Mouse (Mus musculus) CH12.LX (cell line): ENCODE data around the gene Tmem184a.

Experiments
- CHD2 ChIP-seq: IDR thresholded peaks from 2 replicates; pipeline ENCODE4 v1.6.1; 2011; ENCODE audit warnings: low read length, improper control_type of control experiment
- CTCF ChIP-seq, 2 experiments: IDR thresholded peaks in 1 of 2; conservative IDR thresholded peaks in 1 of 2; 2 replicates each; pipeline ENCODE4 v1.5.1; 2011 to 2012; ENCODE audit warnings: low read depth in 2 of 2, low read length in 2 of 2, improper control_type of control experiment in 1 of 2, inconsistent platforms in 1 of 2, mild to moderate bottlenecking in 1 of 2, moderate library complexity in 1 of 2
- ELF1 ChIP-seq: IDR thresholded peaks from 2 replicates; pipeline ENCODE4 v1.6.1; 2014; ENCODE audit warnings: low read depth, mild to moderate bottlenecking, inconsistent platforms, low read length, improper control_type of control experiment
- IRF4 ChIP-seq: IDR thresholded peaks from 2 replicates; pipeline ENCODE4 v1.6.1; 2014; ENCODE audit warnings: low read depth, mild to moderate bottlenecking, inconsistent platforms, low read length, improper control_type of control experiment
- JUND ChIP-seq: conservative IDR thresholded peaks from 2 replicates; pipeline ENCODE4 v1.6.1; 2011; ENCODE audit warnings: low read depth, low read length, improper control_type of control experiment
- MAX ChIP-seq: IDR thresholded peaks from 2 replicates; pipeline ENCODE4 v1.6.1; 2011; ENCODE audit warnings: low read length, improper control_type of control experiment
- MEF2A ChIP-seq: IDR thresholded peaks from 2 replicates; pipeline ENCODE4 v1.6.1; 2014; ENCODE audit warnings: low read depth, mild to moderate bottlenecking, inconsistent platforms, low read length, improper control_type of control experiment, borderline replicate concordance
- MYC ChIP-seq: IDR thresholded peaks from 2 replicates; pipeline ENCODE4 v1.6.1; 2011; ENCODE audit warnings: low read depth, mild to moderate bottlenecking, improper control_type of control experiment, low read length
- NELFE ChIP-seq: IDR thresholded peaks from 2 replicates; pipeline ENCODE4 v1.6.1; 2011; ENCODE audit warnings: low read depth, low read length, improper control_type of control experiment
- POLR2A ChIP-seq: IDR thresholded peaks from 2 replicates; pipeline ENCODE4 v1.6.1; 2011; ENCODE audit warnings: low read depth, mild to moderate bottlenecking, improper control_type of control experiment, low read length
- RAD21 ChIP-seq: IDR thresholded peaks from 2 replicates; pipeline ENCODE4 v1.6.1; 2011; ENCODE audit warnings: low read depth, mild to moderate bottlenecking, low read length, improper control_type of control experiment, moderate library complexity
- UBTF ChIP-seq: IDR thresholded peaks from 2 replicates; pipeline ENCODE4 v1.6.1; 2012; ENCODE audit warnings: low read depth, mild to moderate bottlenecking, inconsistent platforms, low read length, improper control_type of control experiment, moderate library complexity
- ZC3H11A ChIP-seq: IDR thresholded peaks from 2 replicates; pipeline ENCODE4 v1.6.1; 2012; ENCODE audit warnings: low read depth, mild to moderate bottlenecking, inconsistent platforms, low read length, improper control_type of control experiment
- ZNF384 ChIP-seq: IDR thresholded peaks from 2 replicates; pipeline ENCODE4 v1.6.1; 2012; ENCODE audit warnings: low read depth, low read length, improper control_type of control experiment, inconsistent platforms

DNA sequence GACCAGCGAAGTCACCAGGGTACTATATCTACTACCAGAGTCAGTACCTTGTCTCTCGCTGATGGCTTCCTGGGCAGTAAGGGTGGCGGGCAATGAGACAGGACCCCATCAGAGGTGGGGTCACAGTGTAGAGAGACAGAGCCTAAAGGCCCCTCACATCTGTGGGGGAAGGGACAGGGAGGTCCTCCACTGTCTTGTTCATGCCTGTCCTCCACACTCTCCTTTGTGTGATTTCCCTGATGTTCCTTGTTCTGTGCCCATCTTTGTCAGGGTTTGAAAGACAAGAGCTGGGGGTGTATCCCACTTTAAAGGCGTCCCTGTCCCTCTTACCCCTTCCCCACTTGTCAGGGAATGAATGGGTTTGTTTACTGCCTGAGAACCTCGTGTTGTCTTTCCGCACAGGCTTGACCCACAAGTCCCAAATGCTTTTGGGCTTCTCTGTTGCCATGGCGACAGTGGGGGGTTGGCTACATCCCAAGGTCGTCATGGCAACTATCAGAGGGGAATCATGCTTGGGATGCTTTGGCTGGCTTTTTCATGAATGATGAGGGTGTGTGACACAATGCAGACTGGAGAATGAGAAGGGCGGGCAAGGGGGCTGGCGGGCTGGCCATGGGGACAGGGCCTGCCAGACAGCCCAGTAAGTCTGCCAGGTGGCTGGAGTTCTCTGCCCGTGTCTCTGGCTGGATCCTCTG lies 22.1 kb downstream of the Tmem184a start:
- TF ChIP-seq ZC3H11A (no peak), JUND (no peak), IRF4 (no peak), POLR2A (no peak), RAD21 (no peak), NELFE (no peak), MAX (no peak), CTCF (conservative IDR thresholded peaks at IDR 0.05 in 1 of 2, IDR thresholded peaks at IDR 0.05 in 1 of 2; ENCODE audit: low read depth in 2 of 2, low read length in 2 of 2) (no peak), ELF1 (no peak), MYC (no peak), MEF2A (no peak), UBTF (no peak), ZNF384 (no peak), CHD2 (no peak)
